Mouse (Mus musculus) liver, embryonic 11.5 days (tissue): Measurements from ENCODE around the gene Ssu2. TPM values are rescaled to one million over a fixed set of nuclear protein-coding genes. Genes with fewer than 3 reads are reported as not detected.

Experiments used
- ATAC-seq: fragments of 200-750 bp; cut with Nextera tagmentation; replicated peaks from 2 replicates; pipeline ENCODE4 v1.8.0; 2017; ENCODE audit warnings: moderate number of reproducible peaks, mild to moderate bottlenecking, moderate TSS enrichment, moderate library complexity; ENCODE audit not compliant: low FRiP score
- DNase-seq: peaks from one replicate; pipeline ENCODE4 v3.0.0-alpha.2; 2017; ENCODE audit warnings: low spot score
- H3K27ac ChIP-seq: fragments of 300-500 bp; sonication (generic); 2 replicates; pipeline ENCODE4 v1.5.1; 2014; ENCODE audit warnings: mild to moderate bottlenecking, low read depth, low read length, control low read depth
- H3K27me3 ChIP-seq: fragments of 300-500 bp; sonication (generic); replicated peaks from 2 replicates; pipeline ENCODE4 v1.6.1; 2014; ENCODE audit warnings: low read length, mixed read lengths; ENCODE audit not compliant: control insufficient read depth, insufficient read depth
- H3K36me3 ChIP-seq: fragments of 300-500 bp; sonication (generic); 2 replicates; pipeline ENCODE4 v1.6.1; 2014; ENCODE audit warnings: mild to moderate bottlenecking, low read length, moderate library complexity, mixed read lengths; ENCODE audit not compliant: control insufficient read depth, insufficient read depth
- H3K4me1 ChIP-seq: fragments of 300-500 bp; sonication (generic); replicated peaks from 2 replicates; pipeline ENCODE4 v1.6.1; 2014; ENCODE audit warnings: low read length, mixed read lengths; ENCODE audit not compliant: control insufficient read depth, insufficient read depth
- H3K4me2 ChIP-seq: fragments of 300-500 bp; sonication (generic); 2 replicates; pipeline ENCODE4 v1.6.1; 2014; ENCODE audit warnings: mild to moderate bottlenecking, control low read depth, moderate library complexity
- H3K4me3 ChIP-seq: fragments of 300-500 bp; sonication (generic); 2 replicates; pipeline ENCODE4 v1.5.1; 2014; ENCODE audit warnings: low read depth, low read length, control low read depth
- H3K9ac ChIP-seq: fragments of 300-500 bp; sonication (generic); 2 replicates; pipeline ENCODE4 v1.6.1; 2014; ENCODE audit warnings: low read depth, low read length, control low read depth
- H3K9me3 ChIP-seq: fragments of 300-500 bp; sonication (generic); 2 replicates; pipeline ENCODE4 v1.6.1; 2016; ENCODE audit warnings: low read length, inconsistent platforms, mixed read lengths; ENCODE audit not compliant: control insufficient read depth
- WGBS: fragments of 180-500 bp; shearing (Covaris S2); extraction: QIAGEN DNeasy Blood & Tissue Kit; methylation state at CpG from one replicate; pipeline ENCODE4 v1.1.7; 2014; 5-methylcytosine and 5-hydroxymethylcytosine counted together
- polyA plus RNA-seq: library from polyadenylated mRNA; unstranded; fragments of >200 nt; fragmentation: Nextera tagmentation; extraction: Ambion mirVana; gene quantifications from 2 replicates; pipeline ENCODE4 v1.2.1, GENCODE M21; 2014

Ssu2 gene
- polyA plus RNA-seq, 1 experiment from 2014 or later = 0.49 TPM

GRCm38 (mm10) chr6:112364581-112364980 lies 23.2 kb downstream of the Ssu2 start:
- no peaks in the 10 kb centered on the region for H3K9me3 ChIP-seq
- no peak overlapping the region for H3K9ac ChIP-seq
- H3K27me3 ChIP-seq = no peaks in the 10 kb centered on the region
- ATAC-seq (no peak), DNase-seq (no peak)
- WGBS = 37% methylated on average over 2 of the region's 2 CpGs
- H3K4me3 ChIP-seq = no peak overlapping the region
- H3K4me1 ChIP-seq = no peaks in the 10 kb centered on the region
- H3K27ac ChIP-seq = no peak overlapping the region
- no peaks in the 10 kb centered on the region for H3K36me3 ChIP-seq
- H3K4me2 ChIP-seq = no peak overlapping the region

- H3K9me3 ChIP-seq = no peaks in the 10 kb centered on the region
- H3K27ac ChIP-seq = no peak overlapping the region
- 33% methylated on average over 6 of the region's 6 CpGs for WGBS
- no peaks in the 10 kb centered on the region for H3K27me3 ChIP-seq
- H3K4me2 ChIP-seq = no peak overlapping the region
- ATAC-seq = no peak; the same call in 1 of the 2 replicates
- no peak overlapping the region for H3K9ac ChIP-seq
- DNase-seq = no peak
- no peaks in the 10 kb centered on the region for H3K4me1 ChIP-seq
- no peaks in the 10 kb centered on the region for H3K36me3 ChIP-seq
- H3K4me3 ChIP-seq = no peak overlapping the region
These were observed 25.4 kb downstream of the Ssu2 start for GRCm38 (mm10) chr6:112362349-112362958.

DNA sequence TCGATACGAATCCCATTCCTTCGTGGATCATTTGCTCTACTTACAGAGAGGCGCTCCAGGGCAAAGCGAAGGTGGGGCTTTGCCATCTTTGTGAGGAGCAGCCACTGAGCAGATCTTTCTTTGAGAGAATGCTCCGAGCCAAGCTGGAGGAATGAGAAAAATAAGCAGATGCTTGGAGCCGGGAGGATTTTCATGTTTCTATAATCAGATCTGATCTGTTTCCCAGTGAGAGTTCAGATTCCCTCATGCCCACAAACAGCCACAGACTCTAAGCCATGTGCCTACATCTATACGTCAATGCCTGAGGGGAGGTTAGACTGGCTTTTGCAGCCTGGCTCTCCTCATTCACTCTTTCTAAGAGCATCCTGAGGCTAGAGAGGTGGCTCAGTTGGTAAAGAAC lies 27.1 kb downstream of the Ssu2 start:
- Histone ChIP-seq H3K36me3 (no peaks in the 10 kb centered on the region), H3K4me2 (no peak overlapping the region), H3K4me3 (no peak overlapping the region), H3K9me3 (no peaks in the 10 kb centered on the region), H3K4me1 (no peaks in the 10 kb centered on the region), H3K27me3 (no peaks in the 10 kb centered on the region), H3K27ac (no peak overlapping the region), H3K9ac (no peak overlapping the region)
- WGBS = 78% methylated on average over 8 of the region's 8 CpGs
- no peak for ATAC-seq
- DNase-seq = no peak

GRCm38 (mm10) chr6:112359341-112359740 lies 28.5 kb downstream of the Ssu2 start:
- no peaks in the 10 kb centered on the region for H3K27me3 ChIP-seq
- H3K9ac ChIP-seq = no peak overlapping the region
- H3K4me1 ChIP-seq = no peaks in the 10 kb centered on the region
- no peak overlapping the region for H3K27ac ChIP-seq
- no peak overlapping the region for H3K4me3 ChIP-seq
- no peaks in the 10 kb centered on the region for H3K9me3 ChIP-seq
- H3K36me3 ChIP-seq = no peaks in the 10 kb centered on the region
- no peak for DNase-seq
- H3K4me2 ChIP-seq = no peak overlapping the region
- 91% methylated on average over 1 of the region's 1 CpGs for WGBS
- no peak for ATAC-seq

- Histone ChIP-seq H3K4me2 (no peak overlapping the region), H3K36me3 (no peaks in the 10 kb centered on the region), H3K9me3 (no peaks in the 10 kb centered on the region), H3K27me3 (no peaks in the 10 kb centered on the region), H3K9ac (no peak overlapping the region), H3K4me3 (no peak overlapping the region), H3K27ac (no peak overlapping the region), H3K4me1 (no peaks in the 10 kb centered on the region)
- DNase-seq = no peak
- no peak for ATAC-seq
- 87% methylated on average over 4 of the region's 4 CpGs for WGBS
These were observed 37.4 kb downstream of the Ssu2 start for GRCm38 (mm10) chr6:112350452-112350851.

- no peak for ATAC-seq
- Histone ChIP-seq H3K4me2 (no peak overlapping the region), H3K27ac (no peak overlapping the region), H3K4me3 (no peak overlapping the region), H3K27me3 (no peaks in the 10 kb centered on the region), H3K36me3 (no peaks in the 10 kb centered on the region), H3K9ac (no peak overlapping the region), H3K4me1 (no peaks in the 10 kb centered on the region), H3K9me3 (no peaks in the 10 kb centered on the region)
- no peak for DNase-seq
- 80% methylated on average over 4 of the region's 4 CpGs for WGBS
These were observed 48.8 kb downstream of the Ssu2 start for GRCm38 (mm10) chr6:112339016-112339415.

GRCm38 (mm10) chr6:112337667-112338066 lies 50.2 kb downstream of the Ssu2 start:
- Histone ChIP-seq H3K4me2 (no peak overlapping the region), H3K9me3 (no peaks in the 10 kb centered on the region), H3K27me3 (no peaks in the 10 kb centered on the region), H3K27ac (no peak overlapping the region), H3K36me3 (no peaks in the 10 kb centered on the region), H3K9ac (no peak overlapping the region), H3K4me3 (no peak overlapping the region), H3K4me1 (no peaks in the 10 kb centered on the region)
- no peak for ATAC-seq
- 77% methylated on average over 6 of the region's 6 CpGs for WGBS
- no peak for DNase-seq

GRCm38 (mm10) chr6:112333930-112334329 lies 53.9 kb downstream of the Ssu2 start:
- DNase-seq = no peak
- Histone ChIP-seq H3K27me3 (no peaks in the 10 kb centered on the region), H3K9ac (no peak overlapping the region), H3K4me2 (no peak overlapping the region), H3K27ac (no peak overlapping the region), H3K4me3 (no peak overlapping the region), H3K4me1 (no peaks in the 10 kb centered on the region), H3K36me3 (no peaks in the 10 kb centered on the region), H3K9me3 (no peaks in the 10 kb centered on the region)
- ATAC-seq = no peak
- WGBS = 54% methylated on average over 5 of the region's 5 CpGs

DNA sequence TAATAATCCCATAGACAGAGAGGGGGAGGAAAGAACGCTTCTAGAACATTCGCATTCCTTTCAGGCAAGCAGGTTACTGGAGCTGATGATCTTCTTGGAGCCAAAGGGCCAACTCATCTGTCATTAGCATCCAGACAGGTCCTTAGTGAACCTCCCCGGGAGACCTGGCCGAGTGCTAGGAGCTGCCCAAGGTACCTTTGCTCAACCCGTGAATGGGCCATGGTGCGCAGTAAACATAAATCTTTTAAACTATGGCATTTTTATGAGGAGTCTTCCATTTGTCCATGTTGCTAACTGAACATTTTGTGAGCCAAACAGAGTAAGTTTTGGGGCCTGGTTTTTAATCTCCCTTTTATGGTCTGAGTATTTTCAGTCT lies 56.6 kb downstream of the Ssu2 start:
- 76% methylated on average over 6 of the region's 6 CpGs for WGBS
- Histone ChIP-seq H3K4me3 (no peak overlapping the region), H3K27ac (no peak overlapping the region), H3K9ac (no peak overlapping the region), H3K27me3 (no peaks in the 10 kb centered on the region), H3K4me1 (no peaks in the 10 kb centered on the region), H3K9me3 (no peaks in the 10 kb centered on the region), H3K4me2 (no peak overlapping the region), H3K36me3 (no peaks in the 10 kb centered on the region)
- DNase-seq (no peak), ATAC-seq (no peak)
